8 mouse cellular contexts compared by ENCODE assay signal in the genomic region with DNA sequence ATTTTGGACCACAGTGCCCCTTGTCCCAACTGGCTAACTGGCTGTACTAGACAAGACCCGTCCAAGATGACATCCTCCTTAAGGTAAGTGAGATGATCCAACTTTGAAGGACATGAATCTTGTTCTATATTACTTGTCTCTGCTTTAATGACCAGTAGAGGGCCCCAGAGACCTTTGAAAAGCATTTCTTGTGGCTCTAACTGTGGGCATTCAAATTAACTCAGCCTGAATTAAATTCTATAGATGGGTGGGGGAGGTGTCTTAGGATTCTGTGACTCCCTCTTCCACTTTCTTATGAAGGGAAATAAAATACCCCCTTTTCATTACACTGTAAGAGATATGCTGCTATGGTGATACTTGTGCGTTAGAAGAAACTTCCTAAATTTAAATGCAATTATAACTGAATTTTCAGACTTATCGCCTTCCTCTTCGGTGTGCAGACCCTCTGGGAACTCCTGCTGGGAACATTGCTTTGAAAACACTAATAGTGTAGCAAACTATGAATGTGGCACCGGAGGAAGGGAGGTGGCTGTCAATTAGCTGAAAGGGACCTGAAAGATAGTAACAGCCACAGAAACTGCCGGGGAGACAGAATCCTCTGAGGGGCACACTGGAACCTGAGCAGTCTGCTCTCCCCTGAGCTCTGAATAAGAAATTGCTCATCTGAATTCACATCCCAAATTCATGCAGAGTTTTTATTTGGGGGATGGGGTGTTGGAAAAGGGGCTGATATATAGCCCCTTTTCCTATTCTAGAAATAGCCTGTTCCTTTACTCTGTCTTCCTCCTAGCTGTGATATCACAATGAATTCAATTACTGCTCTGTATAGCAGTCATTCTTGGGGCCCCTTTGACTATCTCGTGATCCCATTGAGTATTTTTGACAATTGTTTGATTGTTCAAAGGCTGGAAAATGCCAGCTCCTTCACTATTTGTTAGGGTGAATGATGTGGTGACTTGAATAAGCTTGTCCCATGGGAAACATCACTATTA.
DNase-seq lines count a peak whose midpoint lies in the region; ATAC-seq lines count a peak whose summit lies in the region.

No protein-coding gene starts in this region.

- no peaks in the 10 kb centered on the region for H3K9me3 ChIP-seq in forebrain, embryonic 11.5 days (ENCODE audit: control insufficient read depth, low read length)
- no peaks in the 10 kb centered on the region for H3K9me3 ChIP-seq in midbrain, embryonic 14.5 days (ENCODE audit: control insufficient read depth, low read length)

- no peak overlapping the region for H3K4me3 ChIP-seq in forebrain, embryonic 11.5 days (ENCODE audit: low read depth, low read length)
- no peak overlapping the region; the same call in 1 of the 2 replicates for H3K4me3 ChIP-seq in midbrain, embryonic 14.5 days (replicated peaks; ENCODE audit: low read depth, low read length)

- no peaks in the 10 kb centered on the region for H3K36me3 ChIP-seq in forebrain, embryonic 11.5 days (ENCODE audit: control insufficient read depth, insufficient read depth, low read length)
- no peaks in the 10 kb centered on the region for H3K36me3 ChIP-seq in midbrain, embryonic 14.5 days (ENCODE audit: control insufficient read depth, insufficient read depth, low read length)

- peak; percentile 37 for DNase-seq in gastrocnemius, adult 18-20 months (ENCODE audit: low spot score)
- DNase-seq in gastrocnemius, adult 8-10 months (ENCODE audit: low spot score in 2 of 2), result no peak
- DNase-seq in urinary bladder, postnatal 25 days (ENCODE audit: low spot score), result peak; percentile 8
- no peak for DNase-seq in urinary bladder, postnatal 36 days (ENCODE audit: low spot score in 2 of 2)
- DNase-seq in forebrain, embryonic 11.5 days (ENCODE audit: low spot score), result no peak
- DNase-seq in layer of hippocampus, adult 18-20 months (ENCODE audit: low spot score in 2 of 2), result peak; percentile 15 to 77
- DNase-seq in midbrain, embryonic 14.5 days, result peak; percentile 92

- ATAC-seq in forebrain, embryonic 11.5 days (replicated peaks; ENCODE audit: low FRiP score), result peak; percentile 80
- peak; percentile 66 for ATAC-seq in midbrain, embryonic 14.5 days (ENCODE audit: low FRiP score, low TSS enrichment)
- no peak for ATAC-seq in erythroblast, adult 5-6 weeks (replicated peaks; ENCODE audit: low FRiP score, poor library complexity, severe bottlenecking)

- no peak overlapping the region for H3K27ac ChIP-seq in forebrain, embryonic 11.5 days (ENCODE audit: low read depth, low read length)
- no peak overlapping the region for H3K27ac ChIP-seq in midbrain, embryonic 14.5 days (replicated peaks; ENCODE audit: low read depth, low read length)

- WGBS in forebrain, embryonic 11.5 days, result 11% methylated on average over 7 of the region's 7 CpGs
- WGBS in midbrain, embryonic 14.5 days, result 15% methylated on average over 7 of the region's 7 CpGs

- no peak overlapping the region for H3K9ac ChIP-seq in forebrain, embryonic 11.5 days (ENCODE audit: low read length)
- H3K9ac ChIP-seq in midbrain, embryonic 14.5 days (replicated peaks; ENCODE audit: low read length), result no peak overlapping the region

- peak overlapping the region; percentile 40; the same call in 1 of the 2 replicates for H3K4me2 ChIP-seq in forebrain, embryonic 11.5 days (ENCODE audit: low read depth, low read length, severe bottlenecking)
- peak overlapping the region; percentile 41 for H3K4me2 ChIP-seq in midbrain, embryonic 14.5 days (ENCODE audit: low read length)

- no peaks in the 10 kb centered on the region; the same call in 1 of the 2 replicates for H3K27me3 ChIP-seq in forebrain, embryonic 11.5 days (ENCODE audit: control insufficient read depth, insufficient read depth, low read length)
- no peaks in the 10 kb centered on the region for H3K27me3 ChIP-seq in midbrain, embryonic 14.5 days (ENCODE audit: control insufficient read depth, insufficient read depth, low read length)

- H3K4me1 ChIP-seq in forebrain, embryonic 11.5 days (replicated peaks; ENCODE audit: control insufficient read depth, insufficient read depth, low read length), result peaks cover 5% of the 10 kb centered on the region; the same call in 1 of the 2 replicates
- no peaks in the 10 kb centered on the region for H3K4me1 ChIP-seq in midbrain, embryonic 14.5 days (ENCODE audit: control insufficient read depth, insufficient read depth, low read length)

Comparison
In these comparisons a context has a peak if more than half of its experiments do, and no peak if none do; other contexts are left out.
1. DNase-seq: peak in gastrocnemius, adult 18-20 months (single experiment), urinary bladder, postnatal 25 days (single experiment), layer of hippocampus, adult 18-20 months (2 of 2) and midbrain, embryonic 14.5 days (single experiment); none in gastrocnemius, adult 8-10 months (0 of 2), urinary bladder, postnatal 36 days (0 of 2) and forebrain, embryonic 11.5 days (single experiment).